Mouse (Mus musculus): Measurements from ENCODE around the gene Chpf.
A peak's percentile ranks its signal among the peaks of the same experiment; 100 is the strongest.

Chpf gene

DNA sequence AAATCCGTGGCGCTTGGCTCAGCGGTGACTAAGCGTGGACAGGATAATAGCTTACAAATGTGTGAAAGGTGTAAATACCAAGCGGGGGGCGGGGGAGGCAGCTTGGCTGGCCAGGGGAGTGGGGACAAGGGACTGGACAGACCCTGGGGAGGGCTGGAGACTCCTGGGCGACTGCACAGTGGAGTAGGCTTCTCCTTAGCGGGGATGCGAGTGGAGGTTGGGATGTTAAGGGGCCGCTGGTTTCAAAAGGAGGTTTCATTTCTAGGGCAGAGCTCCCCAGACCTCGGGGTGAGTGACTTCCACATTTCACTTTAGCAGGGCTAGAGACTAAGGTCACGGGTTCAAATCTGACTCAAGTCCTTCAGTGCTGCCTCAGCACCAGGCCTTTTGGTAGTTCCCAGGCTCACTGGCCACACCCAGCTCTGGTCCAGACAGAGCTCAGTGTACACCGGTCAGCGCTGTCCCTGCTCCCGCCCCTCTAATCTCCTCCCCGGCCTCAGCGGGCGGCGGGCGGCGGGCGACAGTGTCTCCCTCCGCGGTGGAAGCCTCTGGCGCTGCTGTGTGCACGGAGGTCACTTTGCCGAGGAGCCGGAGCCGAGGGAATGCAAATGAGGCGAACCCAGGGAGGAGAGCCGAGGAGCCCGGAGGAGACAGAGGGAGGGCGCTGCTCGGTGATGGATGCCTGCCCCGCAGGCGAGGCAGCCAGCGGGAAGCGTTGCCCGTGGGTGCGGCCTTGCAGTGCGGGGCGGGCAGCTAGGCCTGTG is 20.9 kb downstream of the Chpf start:
- DNase-seq, result peak; percentile 95

- no peak for DNase-seq
These were observed 21.4 kb downstream of the Chpf start for GRCm38 (mm10) chr1:75457710-75458024.

DNA sequence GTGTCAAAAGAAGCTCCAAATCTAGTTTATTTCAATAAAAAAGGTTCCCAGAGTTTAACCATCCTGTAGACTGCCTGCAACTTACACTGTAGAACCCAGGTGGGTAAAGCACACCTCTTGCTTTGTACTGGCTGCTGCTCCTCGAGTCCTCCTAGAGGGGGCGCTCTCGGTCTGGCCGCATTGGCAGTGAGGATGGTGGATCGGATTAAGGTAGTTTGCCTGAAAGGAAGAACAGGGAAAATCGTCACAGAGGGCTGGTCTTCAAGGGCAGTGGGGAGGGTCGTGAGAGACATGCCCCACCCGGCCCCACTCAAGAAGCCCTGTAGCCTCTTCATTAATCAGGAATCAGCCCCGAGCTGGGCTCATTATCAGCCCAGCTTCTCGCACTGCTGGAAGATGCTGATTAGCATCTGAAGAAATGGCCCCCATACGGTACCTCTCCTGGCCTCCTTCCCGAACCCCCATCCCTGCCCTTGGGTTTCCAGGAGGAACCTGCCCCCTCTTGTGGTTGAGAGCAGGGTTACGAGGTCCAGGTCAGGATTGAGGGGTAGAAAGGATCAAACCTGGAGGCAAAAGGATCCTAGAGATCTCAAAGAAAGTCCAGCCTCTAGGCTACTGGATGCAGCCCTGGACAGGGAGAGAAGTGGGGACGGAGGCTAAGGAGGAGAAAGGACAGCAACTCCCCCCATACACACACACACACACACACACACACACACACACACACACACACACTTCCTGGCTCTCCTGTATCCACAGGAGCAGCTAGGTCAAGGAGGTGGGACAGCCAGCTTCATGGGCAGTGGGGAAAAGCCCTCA is 22.2 kb downstream of the Chpf start:
- no peak for DNase-seq

DNA sequence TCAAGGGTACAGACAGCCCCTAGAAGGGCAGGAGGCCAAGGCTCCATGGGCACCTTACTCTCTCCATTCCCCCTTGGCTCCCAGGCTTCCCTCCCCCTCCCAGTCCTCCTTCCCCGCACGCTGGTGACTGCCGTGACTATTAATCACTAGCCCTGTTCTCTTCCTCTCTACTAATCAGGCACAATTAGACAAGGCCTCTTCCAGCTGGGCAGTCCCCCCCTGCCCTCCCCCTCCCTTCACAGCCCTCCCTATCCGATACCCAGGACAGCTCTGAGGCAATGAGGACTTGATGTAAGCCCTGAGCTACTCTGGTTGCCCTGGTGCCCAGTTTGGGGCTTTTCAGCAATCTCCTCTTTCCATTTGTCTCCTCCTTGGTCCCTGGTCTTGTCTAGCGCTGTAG is 23.2 kb downstream of the Chpf start:
- no peak for DNase-seq

- no peak for DNase-seq
These were observed 23.7 kb downstream of the Chpf start for GRCm38 (mm10) chr1:75455433-75455832.

DNA sequence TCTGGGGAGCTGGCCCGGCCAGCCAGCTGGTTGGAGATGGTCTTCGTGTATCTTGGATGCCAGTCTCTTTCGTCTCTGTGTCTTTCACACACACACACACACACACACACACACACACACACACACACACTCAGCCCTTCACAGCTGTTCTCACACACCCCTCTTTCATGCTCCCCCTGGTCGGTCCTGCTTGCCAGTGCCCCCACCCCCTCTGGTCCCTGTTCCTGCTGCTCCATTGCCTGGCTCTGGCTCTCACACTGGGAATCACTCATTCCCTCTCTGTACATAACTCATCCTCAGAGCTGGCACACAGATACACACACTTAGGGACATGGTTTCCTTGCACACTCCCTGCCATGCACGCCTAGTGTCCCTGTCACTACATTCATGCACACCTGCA is 27.2 kb downstream of the Chpf start:
- DNase-seq, result no peak

DNA sequence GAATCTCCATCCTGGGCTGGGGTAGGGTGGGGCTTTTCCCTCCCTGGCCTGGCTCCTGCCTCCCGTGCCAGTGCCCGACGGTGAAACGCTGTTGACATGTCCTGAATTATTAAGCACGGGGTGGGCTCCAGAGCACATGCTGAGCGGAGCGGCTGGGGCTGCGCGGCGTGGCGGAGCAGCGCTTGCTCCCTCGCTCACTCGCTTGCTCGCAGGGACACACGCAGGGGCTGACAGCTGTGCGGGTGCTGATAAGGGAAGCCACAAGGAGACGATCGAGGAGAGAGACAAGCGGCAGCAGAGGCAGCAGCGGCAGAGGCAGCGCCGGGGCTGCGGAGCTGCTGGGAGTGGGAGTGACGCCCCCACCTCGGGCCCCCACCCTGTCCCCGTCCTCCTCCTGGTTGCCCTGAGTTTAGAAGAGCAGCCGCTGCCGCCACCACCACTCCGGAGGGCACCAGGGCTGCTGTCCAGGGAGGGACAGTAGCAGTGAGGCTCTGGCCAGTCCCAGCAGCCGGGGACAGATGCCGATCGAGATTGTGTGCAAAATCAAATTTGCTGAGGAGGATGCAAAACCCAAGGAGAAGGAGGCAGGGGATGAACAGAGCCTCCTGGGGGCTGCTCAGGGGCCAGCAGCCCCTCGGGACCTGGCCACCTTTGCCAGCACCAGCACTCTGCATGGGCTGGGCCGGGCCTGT is 28.6 kb downstream of the Chpf start, which contains the start of gene Asic4:
Asic4 (plus strand) TSS at position 123 of the 692 bp plus-strand sequence.
- peak; percentile 88 for DNase-seq

- DNase-seq, result no peak
These were observed 29.6 kb downstream of the Chpf start for GRCm38 (mm10) chr1:75449377-75450135.

DNA sequence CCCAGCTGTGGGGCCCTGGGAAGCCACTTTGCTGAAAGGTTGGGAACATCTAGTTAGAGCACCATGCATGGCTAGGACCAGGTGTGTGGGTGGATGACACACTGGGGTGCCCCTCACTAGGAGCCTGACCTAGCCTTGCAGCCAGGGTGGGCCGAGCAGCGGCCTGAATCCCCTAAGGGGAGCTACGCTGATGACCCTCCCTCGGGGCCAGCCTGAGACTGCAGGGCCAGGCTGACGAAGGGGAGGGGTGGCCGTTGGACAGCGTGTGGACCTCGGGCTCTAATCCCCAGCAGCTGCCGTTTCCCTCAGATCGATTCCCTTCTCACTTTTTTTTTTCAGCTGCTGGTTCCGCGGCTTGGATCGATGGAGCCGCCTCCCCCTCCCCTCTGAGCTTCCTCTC is 30.2 kb downstream of the Chpf start:
- DNase-seq, result no peak

DNA sequence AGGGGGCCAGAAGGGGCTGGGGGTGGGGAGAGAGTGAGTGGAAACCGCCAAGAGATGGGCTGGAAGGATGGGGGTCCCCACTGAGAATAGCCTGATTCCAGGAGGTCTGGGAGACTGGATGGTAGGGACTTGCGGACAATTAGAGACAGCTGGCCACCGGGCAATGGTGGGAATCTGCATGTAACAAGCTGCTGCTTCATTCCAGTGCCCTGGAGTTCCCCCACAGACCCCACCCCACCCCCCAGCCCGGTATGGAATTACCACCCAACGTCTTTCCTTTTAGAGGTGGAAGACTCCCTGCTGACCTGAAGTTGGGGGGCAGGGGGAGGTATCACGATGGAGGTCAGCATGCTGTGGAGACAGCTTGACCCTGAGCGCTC is 31.1 kb downstream of the Chpf start:
- DNase-seq, result no peak

DNA sequence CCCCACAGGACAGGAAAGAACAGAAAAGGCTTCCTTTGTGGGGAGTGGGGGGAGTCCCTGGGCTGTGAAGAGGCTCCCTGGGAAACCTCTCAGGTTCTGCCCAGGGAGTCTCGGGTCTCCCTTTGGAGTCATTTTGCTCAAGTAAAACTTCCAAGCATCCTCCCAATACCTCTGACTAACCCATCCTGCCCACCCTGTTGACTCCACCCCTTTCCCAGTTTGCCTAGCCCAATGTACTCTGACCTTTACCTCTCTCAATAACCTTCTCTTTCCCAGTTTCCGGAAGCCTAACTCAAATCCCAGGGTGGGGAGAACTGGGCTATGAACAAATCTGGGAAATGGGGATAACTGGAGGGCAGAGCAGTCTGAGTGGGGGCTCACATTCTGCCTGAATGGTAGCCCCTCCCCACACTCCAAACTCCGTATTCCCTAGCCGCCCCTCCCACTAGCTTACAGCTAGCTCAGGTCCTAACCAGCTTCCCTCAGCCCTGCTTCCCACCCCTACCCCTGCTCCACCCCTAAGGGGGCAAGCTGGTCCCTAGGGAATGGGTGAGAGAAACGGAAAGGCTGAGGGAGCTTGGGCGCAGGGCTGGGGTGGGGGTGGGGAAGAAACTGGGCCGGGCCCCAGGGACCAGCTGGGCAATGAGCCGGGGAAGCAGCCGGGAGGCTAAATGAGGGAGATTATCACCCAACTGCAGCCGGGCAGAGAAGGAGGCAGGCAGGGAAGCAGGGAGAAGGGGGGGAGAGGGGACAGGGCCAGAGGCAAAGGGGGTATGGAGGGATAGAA is 31.6 kb downstream of the Chpf start:
- peak; percentile 93 for DNase-seq

DNA sequence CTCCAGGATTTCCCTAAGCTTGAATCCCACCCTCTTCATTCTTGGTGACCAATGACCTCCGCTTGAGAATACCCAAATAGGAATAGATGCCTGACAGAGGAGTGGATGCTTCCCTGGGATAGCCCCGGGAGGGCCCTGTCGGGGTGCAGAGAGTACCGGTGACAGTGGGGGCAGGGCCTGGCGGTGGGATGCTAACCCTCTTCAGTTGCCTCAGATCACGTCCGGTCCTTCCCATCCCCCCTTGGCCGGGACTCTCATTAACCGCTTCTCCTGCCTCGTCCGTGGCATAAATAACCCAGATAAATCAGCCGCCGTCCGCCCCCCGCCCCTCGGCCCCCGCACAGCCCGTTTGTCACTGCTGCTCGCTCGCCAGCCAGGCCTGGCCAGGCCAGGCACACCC is 32.5 kb downstream of the Chpf start:
- no peak for DNase-seq

DNA sequence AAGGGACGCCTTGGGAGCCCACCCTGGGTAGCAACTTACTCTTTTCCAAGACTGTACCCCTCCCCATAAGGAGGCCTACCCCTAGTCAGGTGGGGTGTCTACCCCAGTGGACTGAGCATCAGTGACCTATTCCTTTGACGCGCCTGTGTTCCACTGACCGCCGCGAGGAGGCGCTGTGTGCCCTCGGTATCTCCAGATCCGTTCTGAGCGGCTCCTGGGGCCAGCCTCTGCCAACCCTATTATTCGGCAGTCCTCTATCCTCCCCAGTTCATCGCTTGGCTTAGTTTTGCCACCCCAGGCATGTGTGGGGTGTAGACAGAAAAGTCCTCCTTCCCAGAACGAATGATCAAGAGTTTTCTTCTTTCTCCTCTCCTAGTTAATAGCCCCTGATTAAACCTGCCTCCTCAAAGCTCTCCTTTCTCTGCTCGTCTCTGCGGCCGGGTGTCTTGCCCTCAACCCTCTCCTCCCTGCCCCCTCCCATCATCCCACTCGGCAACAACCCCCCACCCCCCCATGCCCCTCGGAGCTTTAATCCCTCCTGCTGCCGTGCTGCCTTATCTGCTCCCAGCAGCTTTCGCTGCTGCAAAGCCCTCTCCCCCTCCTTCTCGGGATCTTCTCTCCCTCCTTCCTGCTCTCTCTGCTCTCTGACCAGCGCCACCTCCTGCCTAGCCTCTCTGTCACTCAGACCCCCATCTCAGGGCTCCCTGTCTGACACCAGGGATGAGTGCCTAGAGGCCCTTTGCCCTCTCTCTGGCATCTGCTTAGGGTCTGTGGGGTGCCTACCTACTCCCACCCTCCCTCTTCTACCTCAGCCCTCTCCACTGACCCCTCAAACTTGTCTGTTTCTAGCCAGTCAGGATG is 33.1 kb downstream of the Chpf start:
- peak; percentile 97 for DNase-seq

GRCm38 (mm10) chr1:75445141-75445701 is 33.9 kb downstream of the Chpf start:
- no peak for DNase-seq

DNA sequence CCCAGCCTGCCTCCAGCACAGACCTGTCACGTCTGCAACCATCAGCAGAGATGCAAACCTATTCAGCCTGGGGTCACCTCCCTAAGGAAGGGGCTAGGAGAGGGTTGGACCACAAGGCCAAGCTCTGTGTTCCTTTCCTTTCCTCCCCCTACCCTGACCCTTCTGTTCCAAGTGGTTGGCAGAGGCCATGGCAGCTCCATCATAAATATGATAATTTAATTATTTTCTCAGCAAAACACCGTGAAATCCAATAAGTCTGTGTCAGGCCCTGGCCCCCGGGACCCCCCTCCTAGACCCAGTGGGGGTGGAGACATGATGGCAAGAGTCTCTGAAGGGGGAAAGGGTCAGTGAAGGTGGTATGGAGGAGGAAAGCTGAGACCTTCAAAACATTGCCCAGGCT is 34.9 kb downstream of the Chpf start:
- no peak for DNase-seq

DNA sequence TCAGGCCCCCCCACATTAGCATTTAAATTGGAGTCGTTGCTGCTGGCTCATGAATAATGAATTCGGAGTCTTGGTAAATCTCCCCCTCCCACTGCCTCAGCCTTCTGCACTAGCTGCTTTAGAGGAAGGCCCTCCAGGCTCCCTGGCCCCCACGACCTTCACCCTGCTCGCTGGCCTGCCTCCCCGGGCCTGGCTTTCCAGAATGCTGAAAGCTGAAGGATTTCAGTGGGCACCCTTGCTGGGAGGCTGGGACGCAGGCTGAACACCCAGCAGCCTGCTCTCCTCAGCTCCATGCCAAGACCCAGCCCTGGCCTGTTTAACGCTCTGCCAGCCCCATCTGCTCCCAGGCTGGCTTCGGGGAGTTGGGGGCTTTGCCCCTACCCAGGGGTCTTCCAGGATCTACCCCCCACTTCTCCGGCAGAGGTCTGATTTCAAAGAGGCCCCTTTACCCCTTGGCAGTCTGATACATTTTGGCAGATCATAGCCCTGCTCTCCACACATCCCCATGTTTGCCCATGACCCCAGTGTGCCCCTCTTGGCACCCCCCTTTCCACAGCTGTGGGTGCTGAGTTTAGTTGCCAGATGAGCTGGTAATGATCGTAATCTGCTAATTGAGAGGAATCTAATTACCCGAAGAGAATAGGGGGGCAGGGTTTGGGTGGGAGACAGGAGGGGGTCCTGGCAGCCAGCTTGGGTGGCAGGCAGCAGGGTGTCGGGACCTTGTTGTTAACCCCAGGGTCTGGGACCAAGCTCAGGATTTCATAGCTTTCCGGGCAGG is 35.7 kb downstream of the Chpf start:
- DNase-seq, result no peak

DNA sequence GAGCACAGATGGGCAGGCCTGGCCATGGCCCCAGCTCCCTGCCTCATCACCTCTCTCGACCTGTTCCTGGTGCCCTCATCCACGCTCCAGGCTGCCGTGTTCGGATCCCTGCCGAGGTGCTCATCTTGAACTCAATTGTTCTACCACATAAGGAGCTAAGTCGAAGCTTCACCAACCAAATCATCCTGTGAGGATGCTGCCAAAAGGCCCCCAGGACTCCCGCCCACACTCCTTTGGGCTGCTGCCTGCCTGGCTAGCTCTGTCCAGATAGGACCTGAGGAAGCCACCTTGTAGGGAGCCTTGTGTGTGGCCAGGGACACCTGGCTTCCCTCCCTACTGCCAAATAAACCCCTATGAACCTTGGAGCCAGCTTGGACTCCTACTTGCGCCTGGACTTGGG is 36.3 kb downstream of the Chpf start:
- no peak for DNase-seq

DNA sequence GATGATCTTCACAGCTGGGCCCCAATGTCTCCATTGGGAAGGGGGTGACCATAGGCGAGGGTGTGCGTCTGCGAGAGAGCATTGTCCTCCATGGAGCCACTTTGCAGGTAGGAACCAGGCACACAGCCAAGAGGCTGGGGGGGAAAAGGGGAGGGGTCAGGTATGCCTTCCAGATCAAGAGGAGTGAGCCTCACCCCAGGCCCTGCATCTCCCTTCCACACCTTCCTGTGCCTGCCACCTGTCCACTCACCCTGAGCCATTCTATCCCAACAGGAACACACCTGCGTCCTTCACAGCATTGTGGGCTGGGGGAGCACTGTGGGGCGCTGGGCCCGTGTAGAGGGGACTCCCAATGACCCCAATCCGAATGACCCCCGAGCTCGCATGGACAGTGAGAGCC is 36.9 kb downstream of the Chpf start:
- no peak for DNase-seq

DNA sequence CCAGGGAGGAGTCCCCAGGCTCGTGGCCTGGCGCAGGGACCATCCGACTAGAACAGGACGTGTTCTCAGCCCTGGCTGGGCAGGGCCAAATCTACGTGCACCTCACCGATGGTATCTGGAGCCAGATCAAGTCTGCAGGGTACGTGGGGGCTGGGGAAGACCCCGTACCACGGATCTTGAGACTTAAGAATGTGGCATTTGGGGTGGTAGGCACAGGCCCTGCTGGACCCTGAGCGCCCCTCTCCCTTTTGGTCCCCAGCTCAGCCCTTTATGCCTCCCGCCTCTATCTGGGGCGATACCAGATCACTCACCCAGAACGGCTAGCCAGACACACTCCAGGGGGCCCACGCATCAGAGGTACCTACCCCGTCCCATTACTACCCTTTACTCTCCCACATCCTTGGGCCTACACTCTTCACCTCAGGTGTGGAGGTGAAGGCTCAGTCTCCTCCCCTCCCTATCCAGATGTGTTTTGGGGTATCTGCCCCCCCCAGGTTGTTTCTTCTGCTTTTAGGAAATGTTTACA is 37.6 kb downstream of the Chpf start:
- DNase-seq, result no peak

DNA sequence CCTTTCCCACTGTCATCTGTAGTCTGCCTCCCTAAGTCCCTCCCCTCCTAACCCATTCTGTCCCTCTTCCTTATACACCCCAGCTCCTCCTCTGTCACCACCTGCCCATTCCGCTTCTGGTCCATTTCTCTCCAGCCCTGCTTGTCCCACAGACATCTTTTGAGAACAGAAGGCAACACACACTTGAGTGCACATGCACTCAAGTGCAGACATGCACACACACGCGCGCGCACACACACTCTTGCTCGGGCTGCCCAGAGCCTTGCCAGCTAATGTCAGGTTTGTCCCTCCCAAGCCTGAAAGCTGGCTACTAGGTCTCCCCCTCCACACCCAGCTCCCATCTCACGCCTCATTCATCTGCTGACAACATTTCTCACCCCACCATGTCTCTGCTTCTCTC is 38.4 kb downstream of the Chpf start:
- DNase-seq, result no peak
